Mouse (Mus musculus) lung, postnatal 0 days (tissue): ENCODE data around the gene Ntn1.

ENCODE experiments used
- CTCF ChIP-seq: IDR thresholded peaks from 2 replicates; pipeline ENCODE4 v1.5.1; 2016; ENCODE audit warnings: antibody characterized with exemption, mild to moderate bottlenecking
- EP300 ChIP-seq: IDR thresholded peaks from 2 replicates; pipeline ENCODE4 v1.6.1; 2016; ENCODE audit warnings: antibody characterized with exemption, mild to moderate bottlenecking, control low read depth

DNA sequence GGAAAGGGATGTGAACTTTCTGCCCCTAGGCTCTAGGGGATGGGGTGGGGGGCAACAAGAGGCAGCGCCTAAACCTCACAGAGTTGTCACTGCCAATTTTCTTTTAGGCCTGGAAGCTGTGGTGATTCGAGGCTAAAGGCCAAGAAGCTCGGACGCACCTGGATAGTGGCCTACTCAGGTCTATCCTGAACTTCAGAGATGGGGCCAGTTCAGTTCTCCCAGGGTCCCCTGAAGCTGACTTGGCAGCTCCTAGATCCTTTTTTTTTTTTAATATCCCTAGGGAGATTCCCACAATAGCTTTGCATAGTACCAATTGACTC is 13.2 kb downstream of the Ntn1 start:
- TF ChIP-seq CTCF, result no peak
- TF ChIP-seq EP300, result no peak
